Mouse (Mus musculus) lung, postnatal 10 days (tissue): ENCODE measurements at regions not wholly inside any gene's neighbourhood (a gene's known extent, or its start where the extent isn't known, plus 50 kb on each side); places are given as distances from the start of the nearest gene placed in this dataset.

Experiments used
- DNase-seq: peaks from one replicate; pipeline ENCODE4 v3.0.0; 2021

DNA sequence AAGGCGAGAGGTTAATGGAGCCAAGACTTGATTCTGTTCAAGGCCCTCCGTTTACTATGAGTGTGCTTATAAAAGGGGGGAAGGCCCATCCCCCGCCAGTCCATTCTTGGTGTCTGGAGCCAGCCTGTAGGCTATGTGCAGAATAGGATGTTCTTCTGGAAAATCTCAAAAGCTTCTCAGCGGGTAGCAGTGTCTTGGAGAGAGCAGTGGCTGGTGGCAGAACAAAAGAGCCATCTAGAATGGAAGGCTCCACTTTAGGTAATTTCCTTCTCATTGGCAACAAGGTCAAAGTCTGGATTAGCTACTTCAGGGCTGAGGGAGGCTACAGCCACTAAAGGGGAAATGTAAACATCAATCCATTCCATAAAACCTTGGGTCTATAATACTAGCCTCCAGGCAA is 1150.8 kb upstream of the Ptprd start:
- no peak for DNase-seq

DNA sequence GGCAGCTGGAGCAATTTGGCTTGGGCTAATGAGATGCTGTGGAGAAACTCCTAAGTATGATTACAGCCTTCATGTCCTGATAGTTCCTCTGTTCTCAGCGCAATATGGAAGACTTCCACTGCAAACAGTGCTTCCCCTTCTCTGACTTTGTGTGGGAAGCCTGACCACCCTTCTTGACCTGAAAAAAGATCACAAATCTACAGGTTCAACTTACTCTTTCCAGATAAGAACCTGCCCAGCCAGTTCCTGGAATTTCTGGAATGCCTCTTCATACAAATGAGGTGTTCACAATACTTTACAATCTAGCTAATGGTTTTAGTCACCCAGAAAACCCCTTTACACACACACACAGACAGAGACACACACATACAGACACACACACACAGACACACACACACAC is 1146.0 kb upstream of the Ptprd start:
- DNase-seq: peak; percentile 3

DNA sequence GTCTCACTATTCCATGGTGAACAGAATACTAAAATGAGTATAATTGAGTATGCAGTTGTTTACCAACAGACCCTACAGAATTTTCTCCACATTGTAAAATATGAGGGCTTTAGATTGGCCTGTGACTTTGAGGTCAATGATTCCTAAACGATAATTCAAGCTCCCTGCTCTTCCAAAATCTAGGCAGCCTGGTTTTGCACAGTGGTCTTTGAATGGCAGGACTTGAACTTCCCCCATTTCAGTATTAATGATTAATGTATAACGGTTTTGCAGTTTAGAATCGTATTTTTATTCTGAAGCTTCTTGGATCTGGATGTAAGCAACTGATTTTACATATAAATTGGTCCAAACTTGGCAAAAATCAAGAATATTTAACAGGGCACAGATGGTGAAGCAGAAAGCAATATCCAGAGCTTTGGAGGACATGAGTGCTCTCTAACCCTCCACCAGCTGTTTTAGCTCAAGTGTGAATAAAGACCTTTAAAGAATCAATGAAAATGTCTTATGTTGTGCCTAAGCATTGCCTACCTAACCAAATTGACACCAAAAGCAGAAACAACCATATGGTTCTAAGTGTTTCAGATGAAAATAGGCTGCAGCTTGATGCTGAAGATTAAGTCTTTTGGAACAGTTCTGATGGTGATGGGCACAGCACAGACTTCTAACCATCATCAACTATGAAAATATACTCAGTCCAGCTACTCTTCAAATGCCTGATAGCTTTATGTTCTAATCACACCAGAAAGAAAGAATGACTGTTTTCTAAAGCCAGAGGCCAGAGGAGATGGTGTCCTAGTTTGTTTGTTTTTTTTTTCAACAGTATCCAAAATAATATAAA is 1098.3 kb upstream of the Ptprd start:
- no peak for DNase-seq

DNA sequence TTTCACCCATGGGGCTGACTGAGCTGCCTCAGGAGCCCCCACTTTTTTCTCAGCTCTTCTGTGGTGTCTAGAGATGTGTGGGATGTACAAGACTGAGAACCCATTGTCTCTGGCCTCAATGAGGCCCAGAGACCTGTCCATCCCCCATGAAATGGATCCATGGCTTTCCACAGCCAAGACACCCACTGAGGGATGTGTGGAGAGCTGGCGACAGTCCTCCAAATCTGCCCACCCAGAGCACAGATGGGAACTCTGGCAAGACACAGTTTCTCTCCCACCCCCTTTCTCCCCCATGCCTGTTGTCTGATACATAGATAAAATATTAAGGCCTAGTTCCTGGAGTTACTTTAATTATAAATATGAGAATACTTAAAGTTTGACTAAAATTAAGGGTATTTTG is 1079.3 kb upstream of the Ptprd start:
- DNase-seq: no peak

DNA sequence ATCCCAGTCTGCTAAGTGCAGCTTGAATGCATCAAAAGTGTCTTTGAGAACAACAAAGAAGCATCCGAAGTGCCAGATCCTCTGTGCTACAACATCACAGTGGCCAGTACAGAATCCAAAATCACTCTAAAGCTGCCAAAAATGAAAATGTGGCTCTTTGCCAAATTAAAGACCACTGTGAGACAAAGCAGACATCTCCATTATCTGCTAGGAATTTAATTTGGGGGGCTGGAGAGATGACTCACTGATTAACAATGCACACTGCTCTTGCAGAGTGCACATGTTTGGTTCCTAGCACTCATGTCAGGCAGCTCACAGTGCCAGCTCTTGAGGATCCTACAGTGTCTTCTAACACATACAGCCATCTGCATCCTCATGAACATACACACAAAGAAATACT is 1053.3 kb upstream of the Ptprd start:
- no peak for DNase-seq

DNA sequence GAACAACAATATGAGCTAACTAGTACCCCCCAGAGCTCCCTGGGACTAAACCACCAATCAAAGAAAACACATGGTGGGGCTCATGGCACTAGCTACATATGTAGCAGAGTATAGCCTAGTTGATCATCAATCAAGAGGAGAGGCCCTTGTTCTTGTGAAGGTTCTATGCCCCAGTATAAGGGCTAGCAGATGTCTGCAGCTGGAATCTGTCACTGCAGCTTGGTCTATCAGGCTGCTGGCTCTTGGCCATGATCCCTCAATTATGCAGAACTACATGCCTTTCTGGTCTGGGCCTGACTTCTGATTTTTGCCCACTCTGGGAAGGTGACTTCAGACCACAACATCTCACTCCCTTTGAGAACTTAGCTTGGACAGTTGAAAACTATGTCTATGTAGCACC is 1031.4 kb upstream of the Ptprd start:
- DNase-seq: peak; percentile 2

DNA sequence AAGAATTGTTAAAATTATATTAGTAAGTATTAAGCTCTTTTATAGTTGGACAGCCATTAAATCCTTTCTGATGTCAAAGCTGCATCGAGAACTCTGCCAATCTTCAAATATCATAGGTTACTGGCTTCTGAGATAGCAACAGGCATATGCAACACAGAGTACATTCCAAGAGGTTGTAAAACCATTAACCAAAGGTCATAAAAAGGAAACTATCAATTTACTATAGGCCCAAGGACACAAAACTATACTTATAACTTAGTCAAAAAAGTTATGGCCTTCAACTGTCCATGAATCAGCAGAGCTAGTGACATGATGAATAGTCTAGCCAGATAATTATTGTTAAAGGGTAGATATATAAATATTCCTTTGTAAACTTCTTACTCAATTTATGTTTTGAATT is 1029.9 kb upstream of the Ptprd start:
- DNase-seq: no peak

DNA sequence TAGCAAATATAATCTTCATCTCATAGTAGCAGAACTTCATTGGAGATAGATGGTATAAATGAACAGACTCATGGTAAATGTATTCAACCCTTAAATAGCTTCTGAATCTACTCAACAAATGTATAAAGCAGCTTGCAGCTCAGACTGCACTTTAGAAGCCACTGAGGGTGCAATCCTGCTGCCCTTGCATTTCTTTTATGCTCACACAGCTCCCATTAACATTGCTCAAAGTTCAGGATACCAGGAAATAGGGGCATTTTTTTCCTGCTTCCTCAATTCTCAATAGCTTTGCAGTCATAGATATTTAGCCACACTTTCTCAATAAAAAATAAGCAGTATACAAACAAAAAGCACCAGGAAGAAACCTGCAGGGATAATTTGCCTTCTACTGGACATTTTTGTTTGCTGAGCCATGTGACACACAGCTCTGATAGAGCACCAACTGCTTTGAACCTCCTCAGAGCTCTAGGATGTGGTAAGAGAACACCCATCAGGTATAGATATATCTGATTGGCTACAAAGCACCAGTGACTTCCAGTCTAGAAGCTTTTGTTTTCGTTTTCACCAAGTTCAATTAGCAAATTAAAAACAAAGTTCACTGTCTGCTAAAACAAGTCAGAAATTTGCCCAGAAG is 1012.5 kb upstream of the Ptprd start:
- no peak for DNase-seq
